Mouse (Mus musculus): ENCODE measurements at regions not wholly inside any gene's neighbourhood (a gene's known extent, or its start where the extent isn't known, plus 50 kb on each side); places are given as distances from the start of the nearest gene placed in this dataset.

DNA sequence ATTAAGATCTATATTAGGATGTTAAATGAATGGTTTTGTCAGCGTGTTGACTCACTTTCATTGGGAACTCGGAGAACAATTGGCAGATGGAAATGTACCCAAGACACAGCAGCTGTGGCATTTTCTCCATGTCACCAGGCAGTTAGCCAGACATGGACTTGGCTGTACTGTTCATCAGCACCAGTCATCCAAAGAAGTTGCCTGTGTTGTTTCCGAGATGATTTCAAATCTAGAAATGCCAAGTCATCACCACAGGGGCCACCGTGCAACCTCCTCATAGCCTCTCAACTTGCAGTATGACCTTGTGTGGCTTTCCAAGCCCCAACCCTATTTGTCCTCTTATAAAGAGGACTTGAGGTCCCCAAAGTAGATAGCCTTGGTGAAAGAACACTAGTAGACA, 227.4 kb upstream of the Il12b start:
- Histone ChIP-seq H3K4me3 (ENCODE audit: control insufficient read depth in 1 of 2, insufficient read depth in 1 of 2, low read depth in 1 of 2, low read length in 2 of 2) (no peak overlapping the region), H3K27me3 (ENCODE audit: control insufficient read depth, insufficient read depth, low read length) (peaks cover 3% of the 10 kb centered on the region; the same call in 1 of the 2 replicates), H3K27ac (replicated peaks in 1 of 2; ENCODE audit: control insufficient read depth in 1 of 2, insufficient read depth in 1 of 2, low read depth in 2 of 2, low read length in 2 of 2) (no peak overlapping the region), H3K4me1 (ENCODE audit: control insufficient read depth in 2 of 2, insufficient read depth in 2 of 2, low read length in 2 of 2) (peaks cover 2 to 6% of the 10 kb centered on the region in 2 experiments), H3K9me3 (ENCODE audit: control insufficient read depth, low read length) (no peaks in the 10 kb centered on the region), H3K4me2 (ENCODE audit: low read length) (no peak overlapping the region), H3K9ac (ENCODE audit: low read length) (no peak overlapping the region), H3K36me3 (ENCODE audit: control insufficient read depth, insufficient read depth, low read length) (no peaks in the 10 kb centered on the region)
- ATAC-seq (ENCODE audit: insufficient number of reproducible peaks, insufficient read depth, low FRiP score, low read depth), result no peak
- WGBS, result 76% methylated on average over 4 of the region's 4 CpGs

DNA sequence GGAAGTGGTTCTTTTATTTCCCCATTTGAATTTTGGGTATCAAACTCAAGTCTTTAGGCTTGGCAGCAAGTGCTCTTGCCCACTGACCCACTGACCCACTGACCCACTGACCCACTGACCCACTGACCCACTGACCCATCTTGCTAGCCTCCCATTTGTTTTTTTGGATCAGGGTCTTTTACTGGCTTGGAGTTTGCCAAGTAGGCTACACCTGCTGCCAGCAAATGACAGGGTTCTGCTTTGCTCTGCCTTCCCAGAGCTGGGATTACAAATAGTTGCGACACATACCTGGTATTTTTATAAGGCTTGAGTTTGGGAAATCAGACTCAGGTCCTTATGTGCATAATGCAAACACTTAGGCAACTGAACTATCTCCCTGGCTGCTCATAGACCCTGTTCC, 226.7 kb upstream of the Il12b start:
- 87% methylated on average over 1 of the region's 1 CpGs for WGBS

DNA sequence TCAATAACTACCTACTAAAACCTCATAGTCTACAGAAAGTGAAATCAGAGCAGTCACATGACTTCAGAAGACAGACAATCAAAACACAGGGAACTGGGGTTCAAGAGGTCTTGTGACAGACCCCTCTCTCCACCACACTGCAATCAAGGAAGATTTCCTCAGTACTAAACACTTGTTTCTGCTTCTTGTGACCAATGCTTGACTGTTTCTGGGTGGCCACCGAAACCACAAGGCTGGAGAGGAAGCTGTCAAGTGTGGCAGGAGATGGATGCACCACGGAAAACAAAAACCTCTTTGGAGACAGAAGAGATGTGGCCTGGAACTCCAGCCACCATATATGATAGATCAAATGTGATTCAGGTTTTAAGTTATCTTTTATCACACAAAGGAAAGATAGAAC, 225.3 kb upstream of the Il12b start:
- no peak overlapping the region for H3K9ac ChIP-seq (ENCODE audit: low read length)
- ATAC-seq (ENCODE audit: insufficient number of reproducible peaks, insufficient read depth, low FRiP score, low read depth), result no peak
- H3K4me1 ChIP-seq (ENCODE audit: control insufficient read depth in 2 of 2, insufficient read depth in 2 of 2, low read length in 2 of 2), result no peaks in the 10 kb centered on the region
- whole genome bisulfite sequencing, result 59% methylated on average over 2 of the region's 2 CpGs
- H3K9me3 ChIP-seq (ENCODE audit: control insufficient read depth, low read length), result no peaks in the 10 kb centered on the region
- H3K4me3 ChIP-seq (ENCODE audit: control insufficient read depth in 1 of 2, insufficient read depth in 1 of 2, low read depth in 1 of 2, low read length in 2 of 2), result no peak overlapping the region
- H3K4me2 ChIP-seq (ENCODE audit: low read length), result no peak overlapping the region
- H3K27me3 ChIP-seq (ENCODE audit: control insufficient read depth, insufficient read depth, low read length), result peaks cover 3% of the 10 kb centered on the region; the same call in 1 of the 2 replicates
- H3K36me3 ChIP-seq (ENCODE audit: control insufficient read depth, insufficient read depth, low read length), result no peaks in the 10 kb centered on the region
- no peak overlapping the region for H3K27ac ChIP-seq (replicated peaks in 1 of 2; ENCODE audit: control insufficient read depth in 1 of 2, insufficient read depth in 1 of 2, low read depth in 2 of 2, low read length in 2 of 2)

More for the DNA sequence above, 226.7 kb upstream of the Il12b start:
- no peak for ATAC-seq (ENCODE audit: insufficient number of reproducible peaks, insufficient read depth, low FRiP score, low read depth)
- no peak overlapping the region for H3K4me3 ChIP-seq (ENCODE audit: control insufficient read depth in 1 of 2, insufficient read depth in 1 of 2, low read depth in 1 of 2, low read length in 2 of 2)
- H3K9me3 ChIP-seq (ENCODE audit: control insufficient read depth, low read length), result no peaks in the 10 kb centered on the region
- no peak overlapping the region for H3K9ac ChIP-seq (ENCODE audit: low read length)
- no peaks in the 10 kb centered on the region for H3K36me3 ChIP-seq (ENCODE audit: control insufficient read depth, insufficient read depth, low read length)
- H3K27me3 ChIP-seq (ENCODE audit: control insufficient read depth, insufficient read depth, low read length), result peaks cover 3% of the 10 kb centered on the region; the same call in 1 of the 2 replicates
- no peak overlapping the region for H3K4me2 ChIP-seq (ENCODE audit: low read length)
- no peak overlapping the region for H3K27ac ChIP-seq (replicated peaks in 1 of 2; ENCODE audit: control insufficient read depth in 1 of 2, insufficient read depth in 1 of 2, low read depth in 2 of 2, low read length in 2 of 2)
- H3K4me1 ChIP-seq (ENCODE audit: control insufficient read depth in 2 of 2, insufficient read depth in 2 of 2, low read length in 2 of 2), result peaks cover 0 to 1% of the 10 kb centered on the region in 2 experiments; a peak in 2 of 4 replicates

DNA sequence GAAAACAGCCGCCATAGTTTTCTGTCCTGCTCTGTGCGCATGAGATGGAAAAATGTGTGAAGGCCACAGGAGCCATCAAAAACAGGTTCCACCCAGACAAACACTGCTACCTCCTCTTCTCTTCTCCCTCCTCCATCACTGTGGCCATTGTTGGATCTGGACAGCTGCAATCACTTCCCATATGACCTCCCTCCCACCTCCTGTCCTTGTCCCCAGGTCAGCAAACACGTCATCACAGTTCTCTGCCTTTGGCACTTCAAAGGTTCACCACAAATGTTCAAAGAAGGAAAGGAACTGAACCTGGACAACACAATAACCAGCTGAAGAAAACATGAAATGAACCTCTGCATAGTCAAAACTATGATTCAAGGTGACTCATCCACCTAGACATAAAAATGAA, 220.2 kb upstream of the Il12b start:
- no peak for ATAC-seq (ENCODE audit: insufficient number of reproducible peaks, insufficient read depth, low FRiP score, low read depth)
- WGBS, result 75% methylated on average over 3 of the region's 3 CpGs
- no peak overlapping the region for H3K4me2 ChIP-seq (ENCODE audit: low read length)
- no peaks in the 10 kb centered on the region for H3K9me3 ChIP-seq (ENCODE audit: control insufficient read depth, low read length)
- no peak overlapping the region for H3K4me3 ChIP-seq (ENCODE audit: control insufficient read depth in 1 of 2, insufficient read depth in 1 of 2, low read depth in 1 of 2, low read length in 2 of 2)
- H3K27ac ChIP-seq (replicated peaks in 1 of 2; ENCODE audit: control insufficient read depth in 1 of 2, insufficient read depth in 1 of 2, low read depth in 2 of 2, low read length in 2 of 2), result no peak overlapping the region
- no peak overlapping the region for H3K9ac ChIP-seq (ENCODE audit: low read length)
- no peaks in the 10 kb centered on the region for H3K4me1 ChIP-seq (ENCODE audit: control insufficient read depth in 2 of 2, insufficient read depth in 2 of 2, low read length in 2 of 2)
- no peaks in the 10 kb centered on the region for H3K36me3 ChIP-seq (ENCODE audit: control insufficient read depth, insufficient read depth, low read length)
- H3K27me3 ChIP-seq (ENCODE audit: control insufficient read depth, insufficient read depth, low read length), result no peaks in the 10 kb centered on the region

DNA sequence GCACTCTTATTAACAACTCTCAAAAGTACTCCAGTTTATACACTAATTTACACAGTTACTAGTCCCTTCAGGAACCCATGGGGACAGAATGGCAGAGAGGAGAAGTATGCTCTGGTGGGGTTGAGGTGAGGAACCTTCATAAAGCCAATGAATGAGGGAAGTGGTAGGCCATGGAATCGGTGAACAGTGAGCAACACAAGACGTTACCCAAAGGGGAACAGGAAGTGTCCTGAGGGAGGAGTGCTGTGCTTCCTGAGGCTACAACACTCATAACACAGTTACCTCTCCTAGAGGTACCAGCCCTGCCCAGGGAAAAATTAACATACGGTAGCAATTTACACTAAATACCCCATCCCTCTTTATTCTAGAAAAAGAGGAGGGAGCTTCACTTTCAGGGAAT, 216.0 kb upstream of the Il12b start:
- H3K9ac ChIP-seq (ENCODE audit: low read length), result no peak overlapping the region
- H3K27me3 ChIP-seq (ENCODE audit: control insufficient read depth, insufficient read depth, low read length), result no peaks in the 10 kb centered on the region
- no peak for ATAC-seq (ENCODE audit: insufficient number of reproducible peaks, insufficient read depth, low FRiP score, low read depth)
- no peaks in the 10 kb centered on the region for H3K4me1 ChIP-seq (ENCODE audit: control insufficient read depth in 2 of 2, insufficient read depth in 2 of 2, low read length in 2 of 2)
- no peaks in the 10 kb centered on the region for H3K36me3 ChIP-seq (ENCODE audit: control insufficient read depth, insufficient read depth, low read length)
- no peak overlapping the region for H3K27ac ChIP-seq (replicated peaks in 1 of 2; ENCODE audit: control insufficient read depth in 1 of 2, insufficient read depth in 1 of 2, low read depth in 2 of 2, low read length in 2 of 2)
- no peak overlapping the region for H3K4me3 ChIP-seq (ENCODE audit: control insufficient read depth in 1 of 2, insufficient read depth in 1 of 2, low read depth in 1 of 2, low read length in 2 of 2)
- H3K4me2 ChIP-seq (ENCODE audit: low read length), result no peak overlapping the region
- H3K9me3 ChIP-seq (ENCODE audit: control insufficient read depth, low read length), result no peaks in the 10 kb centered on the region
- WGBS, result 75% methylated on average over 3 of the region's 3 CpGs

DNA sequence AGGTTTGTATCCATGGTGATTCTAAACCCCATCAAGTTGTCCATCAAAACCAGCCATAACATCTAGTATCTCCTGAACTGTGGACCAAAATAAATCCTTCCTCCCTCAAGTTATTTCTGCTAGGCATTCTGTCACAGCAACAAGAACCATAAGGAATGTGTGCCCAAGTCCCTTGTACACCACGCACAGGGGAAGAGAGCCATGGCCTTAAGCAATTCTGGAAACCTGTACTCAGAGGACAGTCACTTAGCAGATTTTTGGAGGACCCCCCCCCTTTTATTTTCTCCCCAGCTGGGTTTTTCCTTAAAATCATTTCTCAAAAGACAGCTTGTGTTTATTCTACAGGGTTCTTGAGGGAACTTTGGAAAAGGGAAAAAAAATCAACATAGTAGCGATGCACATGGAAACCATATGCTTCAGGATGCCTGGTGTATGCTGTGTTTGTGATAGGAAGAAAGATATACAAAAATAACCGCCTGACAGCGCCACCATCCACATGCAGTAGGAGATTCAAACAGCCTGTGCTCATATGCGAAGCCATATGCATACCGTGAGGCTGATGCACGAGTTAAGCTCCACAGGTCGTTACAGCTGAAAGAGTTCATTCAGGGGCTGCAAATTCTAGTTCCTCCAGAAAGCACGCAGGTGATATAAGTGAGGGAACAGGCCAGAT, 214.5 kb upstream of the Il12b start:
- 84% methylated on average over 9 of the region's 9 CpGs for WGBS
- no peaks in the 10 kb centered on the region for H3K4me1 ChIP-seq (ENCODE audit: control insufficient read depth in 2 of 2, insufficient read depth in 2 of 2, low read length in 2 of 2)
- H3K27me3 ChIP-seq (ENCODE audit: control insufficient read depth, insufficient read depth, low read length), result no peaks in the 10 kb centered on the region
- no peaks in the 10 kb centered on the region for H3K9me3 ChIP-seq (ENCODE audit: control insufficient read depth, low read length)
- no peak overlapping the region for H3K9ac ChIP-seq (ENCODE audit: low read length)
- no peak overlapping the region for H3K4me3 ChIP-seq (ENCODE audit: control insufficient read depth in 1 of 2, insufficient read depth in 1 of 2, low read depth in 1 of 2, low read length in 2 of 2)
- H3K36me3 ChIP-seq (ENCODE audit: control insufficient read depth, insufficient read depth, low read length), result no peaks in the 10 kb centered on the region
- H3K4me2 ChIP-seq (ENCODE audit: low read length), result no peak overlapping the region
- ATAC-seq (ENCODE audit: insufficient number of reproducible peaks, insufficient read depth, low FRiP score, low read depth), result no peak
- no peak overlapping the region for H3K27ac ChIP-seq (replicated peaks in 1 of 2; ENCODE audit: control insufficient read depth in 1 of 2, insufficient read depth in 1 of 2, low read depth in 2 of 2, low read length in 2 of 2)

DNA sequence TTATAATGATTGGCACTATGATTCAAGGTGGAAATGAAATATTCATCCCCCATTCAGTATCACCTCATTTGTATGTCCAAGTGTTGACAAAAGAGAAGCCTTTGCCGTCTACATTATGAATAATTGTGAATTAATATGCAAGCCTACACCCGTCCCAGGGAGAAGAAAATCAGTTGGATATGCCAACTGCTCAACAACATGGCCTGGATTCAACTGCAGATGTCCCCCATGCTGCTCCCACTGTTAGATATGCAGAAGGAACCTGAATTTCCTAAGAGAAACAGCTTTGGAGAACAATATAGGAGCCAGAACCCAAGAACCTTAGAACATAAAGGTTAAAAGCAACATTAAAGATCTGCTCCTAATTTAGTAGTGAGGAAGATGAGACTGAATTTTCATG, 211.7 kb upstream of the Il12b start:
- Histone ChIP-seq H3K9ac (ENCODE audit: low read length) (no peak overlapping the region), H3K4me1 (ENCODE audit: control insufficient read depth in 2 of 2, insufficient read depth in 2 of 2, low read length in 2 of 2) (no peaks in the 10 kb centered on the region), H3K4me3 (ENCODE audit: control insufficient read depth in 1 of 2, insufficient read depth in 1 of 2, low read depth in 1 of 2, low read length in 2 of 2) (no peak overlapping the region), H3K36me3 (ENCODE audit: control insufficient read depth, insufficient read depth, low read length) (no peaks in the 10 kb centered on the region), H3K4me2 (ENCODE audit: low read length) (no peak overlapping the region), H3K9me3 (ENCODE audit: control insufficient read depth, low read length) (no peaks in the 10 kb centered on the region), H3K27ac (replicated peaks in 1 of 2; ENCODE audit: control insufficient read depth in 1 of 2, insufficient read depth in 1 of 2, low read depth in 2 of 2, low read length in 2 of 2) (no peak overlapping the region), H3K27me3 (ENCODE audit: control insufficient read depth, insufficient read depth, low read length) (no peaks in the 10 kb centered on the region)
- no peak for ATAC-seq (ENCODE audit: insufficient number of reproducible peaks, insufficient read depth, low FRiP score, low read depth)
- WGBS, result 74% methylated on average over 2 of the region's 2 CpGs

DNA sequence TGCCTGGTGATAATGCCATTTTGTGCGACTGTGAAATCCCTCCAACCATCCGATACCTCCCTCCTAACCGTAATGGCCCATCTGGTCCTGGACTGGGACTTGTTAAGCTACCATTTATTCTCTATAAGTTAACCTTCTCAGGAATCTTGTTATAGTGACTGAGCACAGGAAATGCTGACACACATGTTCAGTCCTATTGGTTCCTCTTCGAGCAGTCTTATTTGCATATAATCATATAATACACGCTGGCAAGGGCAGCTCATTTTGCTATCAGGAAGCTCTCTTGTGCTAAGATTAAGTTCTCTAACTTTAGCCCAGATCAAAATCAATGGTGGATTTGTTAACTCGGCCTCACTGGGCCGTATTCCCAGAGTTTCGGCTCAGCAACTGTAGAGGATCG, 206.1 kb upstream of the Il12b start:
- H3K4me2 ChIP-seq (ENCODE audit: low read length), result no peak overlapping the region
- no peaks in the 10 kb centered on the region for H3K36me3 ChIP-seq (ENCODE audit: control insufficient read depth, insufficient read depth, low read length)
- no peak overlapping the region for H3K9ac ChIP-seq (ENCODE audit: low read length)
- no peaks in the 10 kb centered on the region for H3K27me3 ChIP-seq (ENCODE audit: control insufficient read depth, insufficient read depth, low read length)
- no peak overlapping the region for H3K27ac ChIP-seq (replicated peaks in 1 of 2; ENCODE audit: control insufficient read depth in 1 of 2, insufficient read depth in 1 of 2, low read depth in 2 of 2, low read length in 2 of 2)
- H3K9me3 ChIP-seq (ENCODE audit: control insufficient read depth, low read length), result no peaks in the 10 kb centered on the region
- no peaks in the 10 kb centered on the region for H3K4me1 ChIP-seq (ENCODE audit: control insufficient read depth in 2 of 2, insufficient read depth in 2 of 2, low read length in 2 of 2)
- ATAC-seq (ENCODE audit: insufficient number of reproducible peaks, insufficient read depth, low FRiP score, low read depth), result no peak
- WGBS, result 82% methylated on average over 9 of the region's 9 CpGs
- H3K4me3 ChIP-seq (ENCODE audit: control insufficient read depth in 1 of 2, insufficient read depth in 1 of 2, low read depth in 1 of 2, low read length in 2 of 2), result no peak overlapping the region

Data from heart, embryonic 14.5 days (tissue).